Mouse (Mus musculus) urinary bladder, postnatal 10 days (tissue): ENCODE results near the gene Kctd3.

Source experiments
- DNase-seq: peaks from one replicate; pipeline ENCODE4 v3.0.0; 2022; ENCODE audit warnings: low spot score

The Kctd3 gene

GRCm38 (mm10) chr1:189007980-189008324 is 311 bp upstream of the Kctd3 start:
- no peak for DNase-seq

GRCm38 (mm10) chr1:189006826-189007225 is 815 bp downstream of the Kctd3 start:
- DNase-seq: no peak

- DNase-seq: no peak
These were observed 1.4 kb downstream of the Kctd3 start for GRCm38 (mm10) chr1:189006267-189006666.

GRCm38 (mm10) chr1:189004774-189005173 is 2.9 kb downstream of the Kctd3 start:
- no peak for DNase-seq

GRCm38 (mm10) chr1:189001815-189002214 is 5.8 kb downstream of the Kctd3 start:
- no peak for DNase-seq

- DNase-seq: no peak
These were observed 7.7 kb downstream of the Kctd3 start for GRCm38 (mm10) chr1:188999981-189000380.

- no peak for DNase-seq
These were observed 9.7 kb downstream of the Kctd3 start for GRCm38 (mm10) chr1:188997921-188998320.

GRCm38 (mm10) chr1:188993218-188993617 is 14.4 kb downstream of the Kctd3 start:
- DNase-seq: no peak

- no peak for DNase-seq
These were observed 27.6 kb downstream of the Kctd3 start for GRCm38 (mm10) chr1:188980050-188980449.

- no peak for DNase-seq
These were observed 33.7 kb downstream of the Kctd3 start for GRCm38 (mm10) chr1:188973926-188974325.

GRCm38 (mm10) chr1:188973078-188973477 is 34.6 kb downstream of the Kctd3 start:
- DNase-seq: no peak

- DNase-seq: no peak
These were observed 55.1 kb downstream of the Kctd3 start for GRCm38 (mm10) chr1:188952501-188952900.

- DNase-seq: no peak
These were observed 56.5 kb downstream of the Kctd3 start for GRCm38 (mm10) chr1:188951091-188951490.

GRCm38 (mm10) chr1:188948276-188948675 is 59.4 kb downstream of the Kctd3 start:
- no peak for DNase-seq

- DNase-seq: no peak
These were observed 59.8 kb downstream of the Kctd3 start for GRCm38 (mm10) chr1:188947794-188948193.

- no peak for DNase-seq
These were observed 60.8 kb downstream of the Kctd3 start for GRCm38 (mm10) chr1:188946849-188947248.

GRCm38 (mm10) chr1:188945326-188945725 is 62.3 kb downstream of the Kctd3 start:
- DNase-seq: no peak

- DNase-seq: no peak
These were observed 70.3 kb downstream of the Kctd3 start for GRCm38 (mm10) chr1:188937246-188937780.
